Mouse (Mus musculus): ENCODE data around the gene Olfr987.
A peak's percentile ranks its signal among the peaks of the same experiment; 100 is the strongest.
"Not testable (repeated sequence)": the region's sequence is repeated elsewhere in the genome, so short reads cannot be mapped to it uniquely, and the experiment has no call there.

The Olfr987 gene

DNA sequence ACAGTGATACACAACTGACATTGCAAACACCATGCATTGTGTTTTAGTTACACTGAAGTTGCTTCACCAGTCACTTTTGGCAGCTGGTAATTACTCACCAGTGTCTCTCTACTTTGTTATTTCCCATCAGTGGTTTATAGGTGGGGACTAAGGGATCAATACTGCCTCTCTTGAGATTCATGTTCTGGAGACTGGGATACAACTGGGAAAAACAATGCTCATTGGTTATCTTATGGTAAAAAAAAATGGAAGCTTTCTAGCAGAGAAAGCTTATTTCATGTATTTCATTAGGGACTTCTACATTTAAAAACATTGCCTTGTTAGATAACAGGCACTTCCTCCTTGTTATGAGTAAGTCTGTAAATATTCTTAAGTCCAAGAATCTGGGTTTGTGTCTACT lies at the start of gene Olfr987:
Olfr987 (minus strand) TSS at position 101 of the 400 bp plus-strand sequence.
- not testable (repeated sequence) for DNase-seq (ENCODE audit: low spot score in 2 of 2)

DNA sequence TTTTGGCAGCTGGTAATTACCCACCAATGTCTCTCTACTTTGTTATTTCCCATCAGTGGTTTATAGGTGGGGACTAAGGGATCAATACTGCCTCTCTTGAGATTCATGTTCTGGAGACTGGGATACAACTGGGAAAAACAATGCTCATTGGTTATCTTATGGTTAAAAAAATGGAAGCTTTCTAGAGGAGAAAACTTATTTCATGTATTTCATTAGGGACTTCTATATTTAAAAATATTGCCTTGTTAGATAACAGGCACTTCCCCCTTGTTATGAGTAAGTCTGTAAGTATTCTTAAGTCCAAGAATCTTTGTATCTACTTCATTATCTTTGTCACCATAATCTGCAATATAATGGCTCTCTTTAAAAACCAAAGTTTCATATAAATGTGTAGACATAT lies 24.0 kb upstream of the Olfr987 start, which contains the start of gene Olfr988:
Olfr988 (minus strand) TSS at position 101 of the 400 bp plus-strand sequence.
- DNase-seq (ENCODE audit: low spot score in 2 of 2): not testable (repeated sequence)

DNA sequence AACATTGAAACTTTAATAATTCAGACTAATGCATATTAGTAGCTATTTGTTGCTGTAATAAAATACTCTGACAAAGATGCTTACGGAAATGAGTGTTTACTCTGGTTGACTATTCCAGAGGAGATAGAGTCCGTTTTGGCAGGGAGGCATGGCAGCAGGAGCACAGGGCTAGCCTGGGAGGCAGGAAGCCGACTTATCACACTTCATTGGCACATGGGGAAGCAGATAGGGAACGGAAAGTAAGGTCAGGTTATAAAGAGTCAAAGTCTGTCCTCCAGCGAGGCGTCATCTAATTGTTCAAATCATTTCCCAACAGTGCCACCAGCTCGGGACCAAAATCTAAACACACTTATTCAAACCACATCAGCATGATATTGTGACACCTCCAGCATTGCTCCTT lies 857 bp upstream of the Olfr987 start:
- DNase-seq (ENCODE audit: low spot score in 2 of 2): no peak

DNA sequence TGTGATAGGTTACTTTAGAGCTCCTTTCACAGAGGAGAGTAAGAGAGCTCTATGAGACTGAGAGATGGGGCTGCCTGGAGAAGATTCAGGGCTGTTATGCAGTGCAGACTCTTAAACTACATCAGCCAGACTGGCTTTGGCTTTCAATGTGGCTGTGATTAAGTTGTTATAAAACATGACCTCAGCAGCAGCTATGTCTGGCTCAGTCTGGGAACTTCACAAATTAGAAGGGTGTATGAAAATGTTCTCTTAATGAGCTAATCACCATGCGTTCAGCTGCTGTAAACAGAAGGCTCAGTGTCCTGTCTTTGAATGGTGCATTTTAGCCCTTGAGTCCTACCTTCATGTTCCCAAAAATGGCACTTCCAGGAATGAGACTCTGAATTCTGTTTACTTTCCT lies 20.0 kb downstream of the Olfr987 start:
- no peak for DNase-seq (ENCODE audit: low spot score in 2 of 2)

- no peak for DNase-seq (ENCODE audit: low spot score in 2 of 2)
Measured at GRCm38 (mm10) chr2:85285406-85285805, 53.7 kb downstream of the Olfr987 start.

GRCm38 (mm10) chr2:85284626-85285025 lies 54.5 kb downstream of the Olfr987 start:
- DNase-seq (ENCODE audit: low spot score in 2 of 2): peak; percentile 55 to 80

- DNase-seq (ENCODE audit: low spot score in 2 of 2): no peak
Measured at GRCm38 (mm10) chr2:85283631-85284466, 55.3 kb downstream of the Olfr987 start.

DNA sequence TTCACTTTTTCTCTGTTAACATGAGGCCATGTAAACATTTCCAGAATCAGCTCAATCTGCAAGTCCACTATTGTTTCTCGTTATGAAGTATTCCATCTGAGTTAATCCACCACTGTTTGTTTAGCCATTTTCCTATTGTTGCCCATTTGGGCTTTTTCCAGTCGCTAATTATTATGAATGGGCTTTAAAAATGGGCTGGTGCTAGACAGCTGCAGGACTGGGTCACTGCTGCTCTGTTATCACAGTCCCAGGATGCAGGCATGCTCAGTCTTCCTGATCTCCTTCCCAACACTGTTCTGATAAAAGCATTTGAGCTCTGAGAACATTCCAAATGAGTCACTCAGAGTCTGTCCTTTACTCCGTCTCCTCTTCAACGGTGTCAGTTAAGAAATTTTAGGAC lies 58.1 kb downstream of the Olfr987 start:
- no peak for DNase-seq (ENCODE audit: low spot score in 2 of 2)

Data from right cerebral cortex, postnatal 36 days (tissue).